Comparison of ENCODE assay signal across 9 mouse cellular contexts in the genomic region with DNA sequence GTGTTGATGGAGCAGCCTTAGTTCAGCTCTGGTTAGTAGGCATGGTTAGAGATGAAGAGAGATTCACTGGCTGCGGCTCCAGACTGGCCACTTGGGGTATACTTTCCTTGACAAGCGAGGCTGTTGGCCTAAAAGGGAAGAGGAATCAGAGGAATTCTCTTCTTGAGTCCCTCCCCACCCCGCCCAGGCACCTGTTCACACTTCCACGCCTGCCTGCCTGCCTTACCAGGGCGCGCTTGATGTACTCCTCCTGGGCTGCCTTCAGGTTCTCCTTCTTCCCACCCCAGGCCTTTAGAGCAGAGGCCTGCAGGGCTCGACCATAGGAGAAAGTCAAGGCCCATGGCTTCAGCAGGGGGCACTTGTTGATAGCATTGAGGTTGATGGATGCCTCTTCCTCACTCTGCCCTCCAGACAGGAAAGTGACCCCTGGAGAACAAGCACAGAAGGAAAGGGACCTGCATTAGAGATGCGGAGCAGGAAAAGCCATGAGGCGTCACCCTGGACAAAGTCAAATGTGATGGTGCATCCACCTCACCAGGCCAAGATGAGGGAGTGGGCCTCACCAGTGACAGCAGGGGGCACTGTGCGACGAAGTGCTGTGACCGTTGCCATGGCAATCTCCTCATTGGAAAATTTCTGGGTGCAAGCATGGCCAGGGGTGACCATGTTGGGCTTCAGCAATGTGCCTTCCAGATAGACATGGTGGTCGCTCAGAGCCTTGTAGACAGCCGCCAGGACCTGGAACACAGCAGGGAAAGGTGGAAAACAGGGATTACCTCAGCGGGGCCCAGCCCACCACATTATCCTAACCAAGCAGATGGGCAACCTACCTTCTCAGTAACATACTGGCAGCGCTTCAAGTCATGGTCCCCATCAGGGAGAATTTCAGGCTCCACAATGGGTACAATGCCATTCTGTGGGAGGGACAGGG. TPM values are rescaled to one million over a fixed set of nuclear protein-coding genes. Genes with fewer than 3 reads are reported as not detected.
DNase-seq lines count a peak whose midpoint lies in the region; ATAC-seq lines count a peak whose summit lies in the region.
"Had no signal": no experiment of that assay in that cellular context is flagged by ENCODE, and none has a peak within 500 bp of the region (broad histone marks: within the 10 kb centered on the region; RNA-seq: fewer than 3 reads in every experiment).

No protein-coding gene starts in this region.

- peaks cover 52% of the 10 kb centered on the region for H3K36me3 ChIP-seq in hindbrain, embryonic 10.5 days
- H3K36me3 ChIP-seq in hindbrain, embryonic 16.5 days (ENCODE audit: control insufficient read depth, insufficient read depth, low read length) = peaks cover 21% of the 10 kb centered on the region
- H3K36me3 ChIP-seq in neural tube, embryonic 15.5 days = peaks cover 36% of the 10 kb centered on the region
- peaks cover 21% of the 10 kb centered on the region for H3K36me3 ChIP-seq in intestine, embryonic 15.5 days

- no peak overlapping the region for H3K9ac ChIP-seq in hindbrain, embryonic 16.5 days (ENCODE audit: low read depth, low read length)
- no peak overlapping the region for H3K9ac ChIP-seq in neural tube, embryonic 15.5 days (replicated peaks)
- H3K9ac ChIP-seq in intestine, embryonic 15.5 days = no peak overlapping the region
- H3K9ac ChIP-seq: neural tube, embryonic 12.5 days had no signal

- no peak for DNase-seq in hindbrain, embryonic 10.5 days (ENCODE audit: low spot score)
- DNase-seq in neural tube, embryonic 10.5 days (ENCODE audit: extremely low spot score, low spot score) = no peak
- no peak for DNase-seq in urinary bladder, adult 18-20 months (ENCODE audit: low spot score in 2 of 2)

- no peak for ATAC-seq in hindbrain, embryonic 16.5 days
- ATAC-seq in neural tube, embryonic 15.5 days (ENCODE audit: low FRiP score) = no peak
- ATAC-seq in intestine, embryonic 15.5 days = no peak
- no peak for ATAC-seq in erythroid progenitor cell, adult 5-6 weeks (replicated peaks; ENCODE audit: low FRiP score, poor library complexity, severe bottlenecking)

- WGBS in hindbrain, embryonic 10.5 days = 84% methylated on average over 16 of the region's 16 CpGs
- WGBS in hindbrain, embryonic 16.5 days = 77% methylated on average over 16 of the region's 16 CpGs
- 77% methylated on average over 16 of the region's 16 CpGs for WGBS in neural tube, embryonic 15.5 days
- 82% methylated on average over 16 of the region's 16 CpGs for WGBS in intestine, embryonic 15.5 days

- peak overlapping the region; percentile 84 for H3K4me3 ChIP-seq in hindbrain, embryonic 10.5 days
- no peak overlapping the region for H3K4me3 ChIP-seq in hindbrain, embryonic 16.5 days (ENCODE audit: low read length)
- 0 out of 2 replicates have a peak overlapping the region, but pooled peaks have one; percentile 85 for H3K4me3 ChIP-seq in neural tube, embryonic 15.5 days (replicated peaks)
- H3K4me3 ChIP-seq in intestine, embryonic 15.5 days (replicated peaks) = no peak overlapping the region
- H3K4me3 ChIP-seq: neural tube, embryonic 12.5 days had no signal

- peaks cover 65% of the 10 kb centered on the region for H3K4me1 ChIP-seq in hindbrain, embryonic 10.5 days (replicated peaks)
- peaks cover 48% of the 10 kb centered on the region for H3K4me1 ChIP-seq in hindbrain, embryonic 16.5 days (ENCODE audit: control insufficient read depth, insufficient read depth, low read depth, low read length)
- peaks cover 59% of the 10 kb centered on the region for H3K4me1 ChIP-seq in neural tube, embryonic 15.5 days
- H3K4me1 ChIP-seq in intestine, embryonic 15.5 days (replicated peaks) = peaks cover 34% of the 10 kb centered on the region

- H3K4me2 ChIP-seq in hindbrain, embryonic 16.5 days (ENCODE audit: low read length) = no peak overlapping the region
- H3K4me2 ChIP-seq in neural tube, embryonic 15.5 days = no peak overlapping the region
- peak overlapping the region; percentile 82; the same call in 1 of the 2 replicates for H3K4me2 ChIP-seq in intestine, embryonic 15.5 days (replicated peaks)

- H3K27ac ChIP-seq in hindbrain, embryonic 10.5 days = no peak overlapping the region
- no peak overlapping the region for H3K27ac ChIP-seq in hindbrain, embryonic 16.5 days (ENCODE audit: low read depth, low read length)
- no peak overlapping the region for H3K27ac ChIP-seq in neural tube, embryonic 15.5 days (replicated peaks)
- no peak overlapping the region for H3K27ac ChIP-seq in intestine, embryonic 15.5 days
- H3K27ac ChIP-seq: neural tube, embryonic 12.5 days had no signal

- no peaks in the 10 kb centered on the region for H3K9me3 ChIP-seq in hindbrain, embryonic 10.5 days
- no peaks in the 10 kb centered on the region for H3K9me3 ChIP-seq in hindbrain, embryonic 16.5 days (ENCODE audit: control insufficient read depth, low read length)
- no peaks in the 10 kb centered on the region for H3K9me3 ChIP-seq in neural tube, embryonic 15.5 days (replicated peaks)
- no peaks in the 10 kb centered on the region for H3K9me3 ChIP-seq in intestine, embryonic 15.5 days
- H3K9me3 ChIP-seq: neural tube, embryonic 12.5 days had no signal

- H3K27me3 ChIP-seq in hindbrain, embryonic 10.5 days (ENCODE audit: insufficient read depth, poor library complexity, severe bottlenecking) = no peaks in the 10 kb centered on the region
- H3K27me3 ChIP-seq in hindbrain, embryonic 16.5 days (replicated peaks; ENCODE audit: control insufficient read depth, insufficient read depth, low read length) = no peaks in the 10 kb centered on the region
- no peaks in the 10 kb centered on the region for H3K27me3 ChIP-seq in neural tube, embryonic 15.5 days (replicated peaks)
- no peaks in the 10 kb centered on the region for H3K27me3 ChIP-seq in intestine, embryonic 15.5 days (replicated peaks)
- H3K27me3 ChIP-seq: neural tube, embryonic 12.5 days had no signal

RNA-seq across cellular contexts. Expression of a gene that starts 1.8 kb away (rescaled TPM):
- 4.7 and 12.7 TPM in 2 replicates for polyA plus RNA-seq in hindbrain, embryonic 10.5 days (2016; fragmentation: Nextera tagmentation; extraction: Ambion mirVana)
- 52.8 and 59.4 TPM in 2 replicates for polyA plus RNA-seq in hindbrain, embryonic 16.5 days (2015; fragmentation: Nextera tagmentation; extraction: Ambion mirVana)
- 48.2 and 54.4 TPM in 2 replicates for polyA plus RNA-seq in neural tube, embryonic 15.5 days (2015; fragmentation: Nextera tagmentation; extraction: Ambion mirVana)
- polyA plus RNA-seq in intestine, embryonic 15.5 days (2015; fragmentation: Nextera tagmentation; extraction: Ambion mirVana) = 1.2 and 1.5 TPM in 2 replicates
- total RNA-seq in erythroid progenitor cell, adult 5-6 weeks (2015; ENCODE audit: low replicate concordance) = not detected in 2 replicates
- not detected in 2 replicates for total RNA-seq in erythroid progenitor cell, adult 5-6 weeks (2017; ENCODE audit: low replicate concordance)
- polyA plus RNA-seq: liver, embryonic 16.5 days had no signal

RNA-seq across cellular contexts. Expression of a gene that starts 3.4 kb away (rescaled TPM):
- 391 and 411 TPM in 2 replicates for polyA plus RNA-seq in hindbrain, embryonic 10.5 days (2016; fragmentation: Nextera tagmentation; extraction: Ambion mirVana)
- 157 and 165 TPM in 2 replicates for polyA plus RNA-seq in hindbrain, embryonic 16.5 days (2015; fragmentation: Nextera tagmentation; extraction: Ambion mirVana)
- 154 and 188 TPM in 2 replicates for polyA plus RNA-seq in neural tube, embryonic 15.5 days (2015; fragmentation: Nextera tagmentation; extraction: Ambion mirVana)
- polyA plus RNA-seq in intestine, embryonic 15.5 days (2015; fragmentation: Nextera tagmentation; extraction: Ambion mirVana) = 248 and 256 TPM in 2 replicates
- 63.7 and 105 TPM in 2 replicates for total RNA-seq in erythroid progenitor cell, adult 5-6 weeks (2015; ENCODE audit: low replicate concordance)
- total RNA-seq in erythroid progenitor cell, adult 5-6 weeks (2017; ENCODE audit: low replicate concordance) = 52.8 and 67.6 TPM in 2 replicates

RNA-seq across cellular contexts. Expression of a gene that starts 14.4 kb away (rescaled TPM):
- 0.22 and 0.47 TPM in 2 replicates for polyA plus RNA-seq in hindbrain, embryonic 10.5 days (2016; fragmentation: Nextera tagmentation; extraction: Ambion mirVana)
- polyA plus RNA-seq in hindbrain, embryonic 16.5 days (2015; fragmentation: Nextera tagmentation; extraction: Ambion mirVana) = 0.29 and 0.55 TPM in 2 replicates
- polyA plus RNA-seq in neural tube, embryonic 15.5 days (2015; fragmentation: Nextera tagmentation; extraction: Ambion mirVana) = 0.34 and 0.35 TPM in 2 replicates
- 0.34 and 0.43 TPM in 2 replicates for polyA plus RNA-seq in intestine, embryonic 15.5 days (2015; fragmentation: Nextera tagmentation; extraction: Ambion mirVana)
- 2.1 and 4.3 TPM in 2 replicates for total RNA-seq in erythroid progenitor cell, adult 5-6 weeks (2015; ENCODE audit: low replicate concordance)
- total RNA-seq in erythroid progenitor cell, adult 5-6 weeks (2017; ENCODE audit: low replicate concordance) = 2.6 and 2.7 TPM in 2 replicates

RNA-seq across cellular contexts. Expression of a gene that starts 18.9 kb away (rescaled TPM):
- 51.3 and 89.7 TPM in 2 replicates for polyA plus RNA-seq in hindbrain, embryonic 10.5 days (2016; fragmentation: Nextera tagmentation; extraction: Ambion mirVana)
- polyA plus RNA-seq in hindbrain, embryonic 16.5 days (2015; fragmentation: Nextera tagmentation; extraction: Ambion mirVana) = 187 and 200 TPM in 2 replicates
- 187 and 207 TPM in 2 replicates for polyA plus RNA-seq in neural tube, embryonic 15.5 days (2015; fragmentation: Nextera tagmentation; extraction: Ambion mirVana)
- 66.9 and 71.2 TPM in 2 replicates for polyA plus RNA-seq in intestine, embryonic 15.5 days (2015; fragmentation: Nextera tagmentation; extraction: Ambion mirVana)
- total RNA-seq in erythroid progenitor cell, adult 5-6 weeks (2015; ENCODE audit: low replicate concordance) = 182 and 256 TPM in 2 replicates
- 61.6 and 74.1 TPM in 2 replicates for total RNA-seq in erythroid progenitor cell, adult 5-6 weeks (2017; ENCODE audit: low replicate concordance)

RNA-seq across cellular contexts. Expression of a gene that starts 29.5 kb away (rescaled TPM):
- polyA plus RNA-seq in hindbrain, embryonic 10.5 days (2016; fragmentation: Nextera tagmentation; extraction: Ambion mirVana) = 0.55 and 1.3 TPM in 2 replicates
- polyA plus RNA-seq in hindbrain, embryonic 16.5 days (2015; fragmentation: Nextera tagmentation; extraction: Ambion mirVana) = 1.4 and 1.5 TPM in 2 replicates
- polyA plus RNA-seq in neural tube, embryonic 15.5 days (2015; fragmentation: Nextera tagmentation; extraction: Ambion mirVana) = 1.0 and 1.5 TPM in 2 replicates
- polyA plus RNA-seq in intestine, embryonic 15.5 days (2015; fragmentation: Nextera tagmentation; extraction: Ambion mirVana) = 1.4 and 1.6 TPM in 2 replicates
- total RNA-seq in erythroid progenitor cell, adult 5-6 weeks (2015; ENCODE audit: low replicate concordance) = 9.2 and 11.9 TPM in 2 replicates
- 8.1 TPM in 1 of 2 replicates, not detected in the other for total RNA-seq in erythroid progenitor cell, adult 5-6 weeks (2017; ENCODE audit: low replicate concordance)

Comparison
In these comparisons a context has a peak if more than half of its experiments do, and no peak if none do; other contexts are left out.
1. H3K4me3 ChIP-seq: peak in hindbrain, embryonic 10.5 days (single experiment) and neural tube, embryonic 15.5 days (single experiment); none in hindbrain, embryonic 16.5 days (single experiment) and intestine, embryonic 15.5 days (single experiment).